Mouse (Mus musculus) ovary, postnatal 36 days (tissue): ENCODE measurements around the gene Srp68.

Experiments used
- DNase-seq: peaks from one replicate; pipeline ENCODE4 v3.0.0; 2022; ENCODE audit warnings: low spot score, mixed read lengths

The Srp68 gene

DNA sequence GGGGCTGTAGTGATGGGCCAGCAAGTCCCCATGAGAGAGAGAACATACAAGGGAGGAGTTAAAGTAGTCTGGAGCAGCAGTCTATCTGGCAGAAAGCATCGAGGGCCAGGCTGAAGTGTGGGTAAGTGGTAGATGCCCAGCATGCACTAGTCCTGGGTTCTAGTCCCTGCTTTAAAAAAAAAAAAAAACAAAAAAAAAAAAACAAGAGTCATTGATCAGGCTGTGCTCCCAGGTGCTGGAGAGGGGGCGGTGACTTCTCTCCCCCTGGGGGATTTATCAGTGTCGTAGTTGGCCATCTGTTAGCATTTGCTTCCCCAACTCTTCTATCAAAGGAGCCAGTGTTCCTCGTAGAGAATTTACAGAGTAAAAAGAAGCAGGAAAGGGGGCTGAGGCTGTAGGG, 67.3 kb downstream of the Srp68 start:
- DNase-seq = no peak

DNA sequence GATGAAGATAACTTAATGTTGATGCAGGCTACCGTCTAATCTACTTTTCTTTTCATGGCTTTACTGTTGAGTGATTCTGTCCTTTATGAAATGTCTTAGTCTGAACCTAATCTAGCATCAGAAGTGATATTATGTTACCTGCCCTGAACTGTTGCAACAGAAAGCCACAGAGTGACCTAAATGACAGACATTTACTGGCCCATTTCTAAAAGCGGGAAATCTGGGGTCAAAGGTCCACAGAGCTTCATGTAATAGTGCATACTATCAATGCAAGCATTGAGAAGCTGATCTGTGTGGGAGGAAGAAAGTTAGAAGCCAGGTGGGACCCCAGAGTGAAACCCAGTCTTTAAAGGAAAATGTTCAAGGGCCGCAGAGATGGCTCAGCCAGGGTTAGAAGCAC, 70.9 kb downstream of the Srp68 start:
- DNase-seq = no peak

DNA sequence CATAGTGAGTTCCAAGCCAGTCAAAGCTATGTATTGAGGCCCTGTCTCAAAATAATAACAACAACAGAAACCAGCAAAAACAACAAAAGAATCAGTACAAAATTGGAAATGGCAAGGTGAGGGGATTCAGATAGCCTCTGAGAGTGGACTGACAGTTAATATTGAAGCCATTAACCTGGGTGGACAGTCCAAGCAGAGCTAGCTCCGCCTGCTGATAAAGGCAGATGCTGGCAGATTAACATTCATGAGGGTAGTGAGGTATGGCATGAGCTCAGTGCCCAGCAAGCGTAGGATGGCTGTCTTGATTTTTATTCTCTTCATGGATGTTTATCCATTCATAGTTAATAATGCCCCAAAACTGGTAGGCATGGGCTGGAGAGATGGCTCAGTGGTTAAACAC, 72.9 kb downstream of the Srp68 start:
- DNase-seq = no peak

DNA sequence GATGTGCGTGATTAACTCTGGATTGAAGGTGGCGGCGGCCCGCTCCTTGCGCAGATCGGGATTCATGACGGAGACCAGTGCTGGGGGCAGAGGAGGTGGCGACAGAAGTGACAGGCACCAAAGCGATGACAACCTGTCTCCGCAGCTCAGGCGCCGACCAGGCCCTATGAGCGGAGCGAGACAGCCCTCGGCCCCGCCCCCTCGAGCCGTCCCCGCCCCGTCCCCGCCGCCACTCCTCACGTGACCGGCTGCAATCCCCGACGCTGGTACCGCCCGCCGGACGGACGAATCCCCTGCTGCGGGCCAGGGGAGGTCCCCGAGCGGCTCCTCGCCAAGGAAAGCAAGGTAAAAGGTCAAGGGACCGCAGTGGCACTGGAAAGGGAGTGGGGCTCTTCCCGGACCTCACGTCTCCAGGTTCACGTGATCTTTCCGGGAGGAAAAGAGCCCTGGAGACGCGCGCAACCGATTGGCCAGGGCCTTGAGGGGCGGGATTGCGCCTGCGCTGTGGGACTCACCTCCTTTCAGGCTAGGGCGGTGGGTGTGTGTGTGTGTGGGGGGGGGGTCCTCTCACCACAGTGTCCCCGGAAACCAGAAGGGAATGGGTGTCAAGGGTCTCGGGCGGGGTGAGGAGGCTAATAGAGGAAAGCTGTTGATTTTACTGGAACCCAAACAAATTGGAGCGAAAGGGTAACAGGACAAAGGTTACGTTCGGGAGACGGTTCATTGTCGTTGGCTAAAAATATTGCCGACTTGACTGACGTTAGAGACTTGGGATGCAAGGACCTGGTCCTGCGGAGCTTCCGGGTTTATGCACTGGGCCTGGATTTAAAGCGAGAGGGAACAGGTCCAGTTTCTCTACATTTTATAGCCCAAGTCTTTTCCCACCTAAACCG, 75.1 kb downstream of the Srp68 start, which contains the start of the genes Ten1 and Acox1:
Ten1 (plus strand) TSS at position 217 of the 893 bp plus-strand sequence.
Acox1 (minus strand) TSS at position 407 of the 893 bp plus-strand sequence.
- DNase-seq = peak; percentile 97

DNA sequence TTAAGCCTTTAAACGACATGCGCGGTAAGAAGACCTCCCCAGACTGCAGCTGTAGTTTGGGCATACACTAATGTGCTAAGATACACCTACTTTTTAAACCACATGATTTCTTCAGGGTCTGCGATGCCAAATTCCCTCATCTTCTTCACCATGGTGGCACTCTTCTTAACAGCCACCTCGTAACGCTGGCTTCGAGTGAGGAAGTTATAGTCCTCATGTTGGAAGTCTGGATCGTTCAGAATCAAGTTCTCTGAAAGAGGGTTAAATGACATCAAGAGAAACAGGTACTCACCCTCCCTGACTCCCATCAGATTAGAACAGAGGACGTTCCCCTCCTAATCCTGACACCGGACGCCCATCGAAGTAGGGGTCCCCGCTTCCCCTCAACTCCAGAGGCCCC, 75.9 kb downstream of the Srp68 start:
- DNase-seq = no peak

DNA sequence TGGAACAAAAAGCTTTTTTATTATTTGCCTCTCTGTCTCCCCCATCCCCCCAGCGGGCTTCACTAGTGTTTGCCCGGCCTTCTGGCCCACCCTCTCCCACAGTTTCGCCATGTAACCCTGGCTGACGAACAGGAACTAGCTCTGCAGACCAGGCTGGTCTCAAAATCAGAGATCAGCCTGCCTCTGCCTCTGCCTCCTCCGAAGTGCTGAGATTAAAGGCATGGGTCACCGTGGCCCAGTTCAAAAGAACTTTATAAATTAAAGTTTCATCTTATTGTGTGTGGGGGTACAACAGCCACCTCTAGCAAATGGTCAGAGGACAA, 76.5 kb downstream of the Srp68 start:
- DNase-seq = no peak

DNA sequence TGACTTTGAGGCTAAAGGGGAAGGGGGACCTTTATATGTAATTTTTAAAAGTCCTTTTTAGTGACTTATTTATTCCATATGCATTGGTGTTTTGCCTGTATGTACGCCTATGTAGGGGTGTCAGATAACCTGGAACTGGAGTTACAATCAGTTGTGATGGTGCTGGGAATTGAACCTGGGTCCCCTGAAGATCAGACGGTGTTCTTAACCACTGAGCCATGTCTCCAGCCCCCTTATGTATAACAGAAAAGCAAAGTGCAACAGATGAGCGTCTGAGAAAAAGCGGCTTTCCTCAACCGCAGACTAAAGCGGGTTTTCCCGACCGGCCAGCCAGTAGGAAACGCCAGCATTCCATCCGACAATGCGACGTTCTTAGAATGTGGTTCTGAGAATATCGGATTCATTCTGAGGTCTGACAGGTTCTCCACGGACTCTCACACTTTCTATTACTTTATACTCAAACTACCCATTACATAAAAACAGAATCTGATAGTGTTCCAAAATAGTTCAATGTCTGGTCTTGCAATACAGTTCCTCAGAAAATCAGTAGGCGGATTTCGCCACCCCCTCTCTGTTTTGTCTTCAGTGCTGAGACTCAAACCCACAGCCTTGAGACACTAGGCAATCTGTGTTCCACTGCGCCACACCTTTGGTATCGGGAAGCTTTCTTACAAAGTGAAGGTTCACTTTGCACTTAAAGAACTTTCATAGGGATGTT, 77.0 kb downstream of the Srp68 start:
- DNase-seq = no peak

DNA sequence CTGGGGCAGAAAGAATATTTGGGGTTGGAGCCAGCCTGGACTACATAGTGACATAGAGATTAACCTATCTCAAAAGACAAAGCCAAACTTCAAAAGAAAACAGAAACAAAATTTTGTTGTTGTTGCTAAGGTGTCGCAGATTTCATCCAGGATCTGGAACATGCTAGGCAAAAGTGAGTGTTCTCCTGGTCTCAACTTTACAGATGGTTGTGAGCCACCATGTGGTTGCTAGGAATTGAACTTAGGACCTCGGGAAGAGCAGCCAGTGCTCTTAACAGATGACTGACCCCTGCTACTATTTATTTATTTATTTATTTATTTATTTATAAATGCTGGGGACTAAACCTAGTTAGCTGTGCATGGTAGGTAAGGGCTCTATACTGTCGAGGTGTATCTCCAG, 77.7 kb downstream of the Srp68 start:
- DNase-seq = no peak

DNA sequence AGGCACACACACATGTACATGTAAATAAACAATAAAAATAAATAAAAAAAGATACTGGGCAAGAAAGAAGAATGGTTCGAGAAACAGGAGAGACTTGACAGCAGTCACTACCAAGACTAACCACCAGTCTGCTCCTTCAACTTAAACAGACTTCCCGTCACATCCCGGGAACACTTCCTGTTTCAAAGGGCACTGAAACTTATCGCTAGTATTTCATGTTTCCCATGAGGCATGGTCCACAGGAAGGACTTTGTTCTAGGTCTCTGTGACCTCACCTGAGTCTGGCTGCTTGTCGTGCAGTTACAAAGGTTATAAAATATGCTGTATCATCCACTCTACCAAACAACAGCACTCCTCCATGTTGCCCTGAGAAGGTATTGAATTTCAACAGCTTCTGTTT, 78.8 kb downstream of the Srp68 start:
- no peak for DNase-seq
